Mouse (Mus musculus) CH12.LX (cell line): Measurements from ENCODE around the gene Ralbp1. TPM values are rescaled to one million over a fixed set of nuclear protein-coding genes. Genes with fewer than 3 reads are reported as not detected.

Experiments
- DNase-seq: peaks from one replicate; pipeline ENCODE4 v3.0.0-alpha.2; 2013; ENCODE audit errors: extremely low read depth
- H3K27ac ChIP-seq: 2 replicates; pipeline ENCODE4 v1.5.1; 2012; ENCODE audit warnings: low read depth, mild to moderate bottlenecking, control low read depth, moderate library complexity; ENCODE audit not compliant: insufficient read depth
- H3K27me3 ChIP-seq: replicated peaks from 2 replicates; pipeline ENCODE3; 2012; ENCODE audit warnings: inconsistent platforms
- H3K36me3 ChIP-seq, 2 experiments: replicated peaks in 1 of 2; 2 replicates each; pipeline versions ENCODE3 to v1.6.1; 2012; ENCODE audit warnings: inconsistent platforms in 1 of 2, low read length in 1 of 2, mild to moderate bottlenecking in 1 of 2, mixed read lengths in 1 of 2, moderate library complexity in 1 of 2; ENCODE audit not compliant: control insufficient read depth in 1 of 2, insufficient read depth in 1 of 2
- H3K4me1 ChIP-seq, 2 experiments: 2 replicates each; pipeline ENCODE4 v1.6.1; 2012; ENCODE audit warnings: inconsistent platforms in 1 of 2, moderate library complexity in 1 of 2; ENCODE audit not compliant: insufficient read depth in 2 of 2, control insufficient read depth in 1 of 2
- H3K4me2 ChIP-seq: 2 replicates; pipeline ENCODE4 v1.6.1; 2012; ENCODE audit warnings: low read depth, mild to moderate bottlenecking, control low read depth; ENCODE audit not compliant: poor library complexity, insufficient read depth, severe bottlenecking
- H3K4me3 ChIP-seq, 3 experiments: fragments of 150-350 bp in 1 of 3; sonication (generic) in 1 of 3; replicated peaks in 1 of 3; 2 replicates each; pipeline versions ENCODE3 to v1.5.1; 2011 to 2012; ENCODE audit warnings: low read depth in 2 of 3, low read length in 2 of 3, mild to moderate bottlenecking in 2 of 3, moderate library complexity in 2 of 3, control low read depth in 1 of 3, improper control_type of control experiment in 1 of 3, inconsistent platforms in 1 of 3, mixed read lengths in 1 of 3; ENCODE audit not compliant: poor library complexity in 1 of 3
- H3K79me2 ChIP-seq: replicated peaks from 2 replicates; pipeline ENCODE4 v1.6.1; 2012; ENCODE audit warnings: mild to moderate bottlenecking, moderate library complexity; ENCODE audit not compliant: control insufficient read depth, poor library complexity, insufficient read depth, severe bottlenecking; ENCODE audit errors: extremely low read depth
- H3K9ac ChIP-seq: 2 replicates; pipeline ENCODE4 v1.6.1; 2012; ENCODE audit warnings: low read depth, mild to moderate bottlenecking, control low read depth, moderate library complexity; ENCODE audit not compliant: insufficient read depth
- H3K9me3 ChIP-seq: replicated peaks from 2 replicates; pipeline ENCODE3; 2012; ENCODE audit warnings: low read length, inconsistent platforms, mixed read lengths
- BHLHE40 ChIP-seq: IDR thresholded peaks from 2 replicates; pipeline ENCODE4 v1.6.1; 2011; ENCODE audit warnings: mild to moderate bottlenecking, low read depth, low read length, improper control_type of control experiment
- CTCF ChIP-seq, 2 experiments: IDR thresholded peaks in 1 of 2; conservative IDR thresholded peaks in 1 of 2; 2 replicates each; pipeline ENCODE4 v1.5.1; 2011 to 2012; ENCODE audit warnings: low read depth in 2 of 2, low read length in 2 of 2, improper control_type of control experiment in 1 of 2, inconsistent platforms in 1 of 2, mild to moderate bottlenecking in 1 of 2, moderate library complexity in 1 of 2
- KAT2A ChIP-seq: IDR thresholded peaks from 2 replicates; pipeline ENCODE4 v1.6.1; 2012; ENCODE audit warnings: low read length, improper control_type of control experiment, inconsistent platforms; ENCODE audit not compliant: insufficient replicate concordance
- MAZ ChIP-seq: IDR thresholded peaks from 2 replicates; pipeline ENCODE4 v1.6.1; 2012; ENCODE audit warnings: low read depth, mild to moderate bottlenecking, inconsistent platforms, low read length, improper control_type of control experiment, moderate library complexity
- MYC ChIP-seq: IDR thresholded peaks from 2 replicates; pipeline ENCODE4 v1.6.1; 2011; ENCODE audit warnings: low read depth, mild to moderate bottlenecking, improper control_type of control experiment, low read length
- PAX5 ChIP-seq: IDR thresholded peaks from 2 replicates; pipeline ENCODE4 v1.6.1; 2012; ENCODE audit warnings: low read length, inconsistent platforms, mixed read lengths
- RAD21 ChIP-seq: IDR thresholded peaks from 2 replicates; pipeline ENCODE4 v1.6.1; 2011; ENCODE audit warnings: low read depth, mild to moderate bottlenecking, low read length, improper control_type of control experiment, moderate library complexity
- SMC3 ChIP-seq: IDR thresholded peaks from 2 replicates; pipeline ENCODE4 v1.6.1; 2011; ENCODE audit warnings: low read depth, low read length, improper control_type of control experiment
- UBTF ChIP-seq: IDR thresholded peaks from 2 replicates; pipeline ENCODE4 v1.6.1; 2012; ENCODE audit warnings: low read depth, mild to moderate bottlenecking, inconsistent platforms, low read length, improper control_type of control experiment, moderate library complexity
- USF2 ChIP-seq: conservative IDR thresholded peaks from 2 replicates; pipeline ENCODE4 v1.6.1; 2011; ENCODE audit warnings: low read depth, low read length, improper control_type of control experiment
- ZC3H11A ChIP-seq: IDR thresholded peaks from 2 replicates; pipeline ENCODE4 v1.6.1; 2012; ENCODE audit warnings: low read depth, mild to moderate bottlenecking, inconsistent platforms, low read length, improper control_type of control experiment
- ZMIZ1 ChIP-seq: IDR thresholded peaks from 2 replicates; pipeline ENCODE4 v1.6.1; 2012; ENCODE audit warnings: low read depth, mild to moderate bottlenecking, inconsistent platforms, low read length, improper control_type of control experiment
- dilution Hi-C: fragments of 300-500 bp; cut with MboI; formaldehyde crosslinking; loops from 2 replicates; pipeline ENCODE4 v1.14.3; 2020; ENCODE audit warnings: low sequenced_read_pairs; ENCODE audit not compliant: extremely low pct_unique_long_range_greater_than_20kb, extremely low pct_ligation_motif_present
- in situ Hi-C: fragments of 300-500 bp; cut with MboI; formaldehyde crosslinking; loops from 3 replicates; pipeline ENCODE4 v1.14.3; 2019; ENCODE audit warnings: low sequenced_read_pairs, low pct_ligation_motif_present, low pct_unique_long_range_greater_than_20kb, mixed read lengths
- polyA plus RNA-seq: library from polyadenylated mRNA; unstranded; fragments of >175 nt; gene quantifications from 2 replicates; pipeline ENCODE4 v1.2.1, GENCODE M21; 2012; ENCODE audit warnings: low read depth; ENCODE audit not compliant: insufficient read length
- total RNA-seq, 2 experiments: library from RNA; depleted of rRNA; stranded (reverse); fragments of 300-350 nt in 1 of 2; fragments of >200 nt in 1 of 2; gene quantifications; 2 replicates each; pipeline ENCODE4 v1.2.3; 2012 to 2014

Ralbp1 gene
- total and polyA plus RNA-seq, 3 experiments: 25.3 to 27.2 (median 26.5) TPM

DNA sequence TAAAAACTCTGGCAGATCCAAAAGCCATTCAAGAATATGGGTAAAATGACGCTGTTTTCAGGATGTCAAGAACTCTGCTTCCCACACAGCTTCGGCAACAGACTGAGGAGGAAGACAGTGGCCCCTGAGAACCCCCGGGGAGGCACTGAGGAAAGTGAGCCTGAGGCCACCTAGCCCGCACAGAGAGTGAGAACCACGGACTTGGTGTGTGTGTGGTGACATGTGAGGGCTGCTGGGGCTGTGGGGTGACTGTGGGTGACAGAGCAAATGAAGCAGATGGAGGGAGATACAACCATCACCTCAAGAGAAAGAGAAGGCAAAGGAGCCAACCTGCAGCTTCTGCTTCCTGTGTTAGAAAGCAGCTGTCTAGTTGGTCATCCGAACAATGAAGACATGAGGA, 13.5 kb downstream of the Ralbp1 start:
- no peak overlapping the region for H3K9ac ChIP-seq
- TF ChIP-seq ZMIZ1 (no peak), UBTF (no peak), PAX5 (no peak)
- peaks cover 4 to 22% of the 10 kb centered on the region in 2 experiments for H3K36me3 ChIP-seq
- no peaks in the 10 kb centered on the region for H3K9me3 ChIP-seq
- H3K4me3 ChIP-seq: no peak overlapping the region
- peak overlapping the region; percentile 31; the same call in 1 of the 2 replicates for H3K4me2 ChIP-seq
- in situ Hi-C loops (no loop called here), dilution Hi-C loops (no loop called here)
- peaks cover 12 to 45% of the 10 kb centered on the region in 2 experiments for H3K4me1 ChIP-seq
- peaks cover 7% of the 10 kb centered on the region for H3K79me2 ChIP-seq
- peak overlapping the region; percentile 35; the same call in 1 of the 2 replicates for H3K27ac ChIP-seq
- no peaks in the 10 kb centered on the region for H3K27me3 ChIP-seq
- DNase-seq: no peak

DNA sequence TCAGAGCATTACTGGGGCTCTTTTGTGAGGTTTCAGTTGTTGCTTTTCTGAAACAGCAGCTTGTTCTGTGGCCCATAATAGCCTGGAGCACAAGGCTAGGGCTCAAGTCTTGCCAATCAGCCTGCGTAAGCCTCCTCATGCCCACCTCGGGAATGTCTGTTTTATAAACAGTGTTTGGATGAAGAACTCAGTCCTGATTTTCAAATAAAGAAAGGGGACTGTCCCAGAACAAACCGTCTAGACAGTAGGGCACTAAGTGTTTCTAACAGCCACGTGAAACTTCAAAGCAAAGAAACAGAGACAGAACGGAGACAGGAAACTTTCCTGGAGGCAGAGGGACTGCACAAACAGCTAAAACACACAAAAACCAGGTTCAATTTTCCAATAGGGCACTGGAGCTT, 14.0 kb downstream of the Ralbp1 start:
- no peak for TF ChIP-seq KAT2A
- no peak for TF ChIP-seq UBTF
- no peak for TF ChIP-seq USF2
- TF ChIP-seq, all 38 proteins: peak for 0
- Histone ChIP-seq H3K9ac (no peak overlapping the region), H3K4me2 (0 out of 2 replicates have a peak overlapping the region, but pooled peaks have one; percentile 31), H3K9me3 (no peaks in the 10 kb centered on the region), H3K79me2 (peaks cover 7% of the 10 kb centered on the region), H3K36me3 (peaks cover 4 to 25% of the 10 kb centered on the region in 2 experiments), H3K4me3 (no peak overlapping the region), H3K27ac (no peak overlapping the region), H3K4me1 (peaks cover 10 to 43% of the 10 kb centered on the region in 2 experiments), H3K27me3 (no peaks in the 10 kb centered on the region)
- in situ Hi-C loops: no loop called here
- no peak for DNase-seq
- dilution Hi-C loops: no loop called here

- Histone ChIP-seq H3K4me3 (no peak overlapping the region), H3K27ac (no peak overlapping the region), H3K4me2 (no peak overlapping the region), H3K27me3 (no peaks in the 10 kb centered on the region), H3K79me2 (peaks cover 7% of the 10 kb centered on the region), H3K36me3 (peaks cover 8 to 28% of the 10 kb centered on the region in 2 experiments), H3K9ac (no peak overlapping the region), H3K4me1 (peaks cover 10 to 43% of the 10 kb centered on the region in 2 experiments), H3K9me3 (no peaks in the 10 kb centered on the region)
- dilution Hi-C loops (no loop called here), in situ Hi-C loops (no loop called here)
- DNase-seq: peak; percentile 82
- peak; percentile 84 for TF ChIP-seq RAD21
- TF ChIP-seq CTCF (conservative IDR thresholded peaks at IDR 0.05 in 1 of 2, IDR thresholded peaks at IDR 0.05 in 1 of 2; ENCODE audit: low read depth in 2 of 2, low read length in 2 of 2): peak; percentile 65 to 86
- 0 out of 2 replicates have a peak, but pooled peaks have one; percentile 56 for TF ChIP-seq MYC
- TF ChIP-seq BHLHE40: no peak
- peak; percentile 75 for TF ChIP-seq SMC3
- 0 out of 2 replicates have a peak, but pooled peaks have one; percentile 2 for TF ChIP-seq ZC3H11A
- no peak for TF ChIP-seq KAT2A
- no peak for TF ChIP-seq MAZ
Observed at GRCm38 (mm10) chr17:65870146-65870545, 15.5 kb downstream of the Ralbp1 start.
